Mouse (Mus musculus) testis, postnatal 10 days (tissue): ENCODE measurements around the gene Klhl25.
A peak's percentile ranks its signal among the peaks of the same experiment; 100 is the strongest.
"Not testable (repeated sequence)": the region's sequence is repeated elsewhere in the genome, so short reads cannot be mapped to it uniquely, and the experiment has no call there.

ENCODE experiments used
- DNase-seq: peaks from one replicate; pipeline ENCODE4 v3.0.0; 2021; ENCODE audit warnings: low spot score

The Klhl25 gene

DNA sequence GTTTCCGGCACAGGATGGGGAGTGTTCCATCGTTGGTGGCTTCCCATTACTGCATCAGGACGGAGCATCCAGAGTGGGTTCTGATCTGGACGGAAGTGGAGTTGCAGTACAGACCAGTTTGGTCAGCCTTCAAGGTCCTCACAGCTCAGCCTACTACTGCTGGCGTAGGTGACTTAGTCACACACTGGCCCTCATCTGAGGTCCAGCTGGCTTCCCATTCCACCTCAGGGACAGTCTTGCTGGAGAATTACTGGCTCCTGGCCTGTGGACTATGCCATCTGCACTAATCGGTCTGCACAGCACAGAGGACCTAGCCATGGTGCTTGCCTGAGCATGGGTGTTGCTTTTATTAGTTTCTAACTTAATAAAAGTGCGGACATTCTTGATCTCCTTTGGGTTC, 25.6 kb downstream of the Klhl25 start:
- DNase-seq: no peak

DNA sequence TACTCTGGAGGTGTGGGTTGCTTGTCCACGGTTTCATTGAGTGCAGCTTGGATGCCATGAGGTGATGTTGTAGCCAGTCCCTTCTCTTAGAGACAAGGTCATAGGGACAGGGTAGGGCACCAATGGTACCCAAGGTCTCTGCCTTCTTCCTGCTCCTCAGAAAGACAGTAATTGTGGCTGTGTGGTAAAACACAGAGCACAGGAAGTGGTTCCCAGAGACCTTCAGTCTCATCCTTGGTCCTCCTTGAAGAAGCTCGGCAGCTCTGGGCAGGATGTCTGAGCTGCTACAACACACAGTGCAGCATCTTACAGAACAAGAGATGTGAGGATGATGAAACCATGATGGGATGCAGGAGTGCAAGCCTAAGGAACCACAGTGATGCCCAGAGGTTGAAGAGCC, 31.3 kb downstream of the Klhl25 start:
- not testable (repeated sequence) for DNase-seq

GRCm38 (mm10) chr7:75880236-75880635, 32.1 kb downstream of the Klhl25 start:
- DNase-seq: no peak

GRCm38 (mm10) chr7:75880650-75881049, 32.5 kb downstream of the Klhl25 start:
- DNase-seq: peak; percentile 92

- no peak for DNase-seq
These were observed 33.3 kb downstream of the Klhl25 start for GRCm38 (mm10) chr7:75881376-75881775.

DNA sequence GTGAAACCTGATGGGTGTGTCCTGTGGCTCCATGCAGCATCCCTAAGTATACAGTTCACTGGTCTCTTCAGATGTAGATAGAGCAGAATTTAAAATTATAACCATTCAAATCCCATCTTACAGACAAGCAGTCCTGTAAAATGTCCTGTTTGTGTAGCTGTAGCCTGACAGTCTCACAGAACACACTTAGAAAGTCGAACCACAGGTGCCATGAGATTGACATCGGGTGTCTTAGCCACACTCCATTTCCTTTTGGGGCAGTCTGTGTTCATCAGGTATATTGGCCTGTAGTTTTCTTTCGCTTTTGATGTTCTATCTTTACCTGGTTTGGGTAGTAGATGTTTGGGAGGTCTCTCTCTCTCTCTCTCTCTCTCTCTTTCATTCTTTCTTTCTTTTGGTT, 33.7 kb downstream of the Klhl25 start:
- no peak for DNase-seq

DNA sequence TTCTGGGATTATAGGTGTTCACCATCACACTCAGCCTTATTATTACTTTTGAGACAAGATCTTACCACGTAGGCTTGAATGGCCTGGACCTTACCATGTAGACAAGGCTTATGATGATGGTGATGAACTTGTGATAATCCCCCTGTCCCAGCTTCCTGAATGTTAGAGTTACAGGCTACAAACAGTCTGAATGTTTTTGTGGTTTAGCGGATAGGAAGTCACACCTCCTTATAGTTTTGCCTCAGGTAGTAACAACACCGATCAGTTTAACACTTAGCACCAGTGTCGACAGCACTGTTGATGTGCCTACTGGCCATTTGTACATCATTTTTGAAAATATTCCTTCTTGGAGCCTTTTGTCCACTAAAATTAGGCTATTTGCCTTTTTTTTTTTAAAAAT, 43.4 kb downstream of the Klhl25 start:
- DNase-seq: no peak

DNA sequence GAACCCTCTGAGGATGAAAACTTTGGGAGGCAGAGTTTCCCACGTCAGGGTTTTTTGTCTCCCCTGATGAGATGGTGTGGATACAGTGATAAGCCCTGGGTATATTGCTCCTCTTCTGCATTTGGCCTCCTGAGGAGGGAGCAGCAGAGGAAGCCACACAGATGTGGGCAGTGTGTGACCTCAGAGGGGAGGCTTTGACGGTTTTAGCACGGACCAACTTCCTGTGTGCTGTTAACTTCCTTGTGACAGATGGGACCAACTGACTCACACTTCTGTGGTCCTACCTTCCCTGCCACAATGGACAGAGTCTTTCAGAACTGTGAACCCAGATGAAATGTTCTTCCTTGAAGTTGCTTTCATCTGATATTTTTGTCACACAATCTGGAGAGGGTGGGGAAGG, 44.6 kb downstream of the Klhl25 start:
- DNase-seq: no peak

- no peak for DNase-seq
These were observed 45.6 kb downstream of the Klhl25 start for GRCm38 (mm10) chr7:75893709-75894108.

- DNase-seq: no peak
These were observed 48.9 kb downstream of the Klhl25 start for GRCm38 (mm10) chr7:75897041-75897440.

DNA sequence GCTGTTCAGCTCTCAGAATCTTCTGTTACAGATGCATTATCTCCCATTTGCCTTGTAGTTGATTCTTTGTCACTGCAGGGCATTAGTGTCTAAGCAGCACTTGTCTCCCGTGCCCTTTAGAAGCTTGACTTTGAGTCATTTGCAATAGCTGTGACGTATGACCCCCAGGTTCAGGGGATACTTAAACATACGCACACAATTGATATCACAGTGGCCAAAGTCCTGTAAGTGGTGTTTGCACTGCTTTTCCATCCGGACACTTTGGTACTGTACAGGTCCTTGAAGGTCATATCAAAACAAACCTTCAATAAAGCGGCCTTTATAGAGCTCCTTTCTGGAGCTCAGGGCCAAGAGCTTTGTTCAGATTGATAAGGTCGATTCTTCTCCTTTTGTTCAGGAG, 51.0 kb downstream of the Klhl25 start:
- DNase-seq: no peak

GRCm38 (mm10) chr7:75899517-75899916, 51.4 kb downstream of the Klhl25 start:
- DNase-seq: peak; percentile 55

GRCm38 (mm10) chr7:75899954-75900353, 51.8 kb downstream of the Klhl25 start:
- DNase-seq: no peak

DNA sequence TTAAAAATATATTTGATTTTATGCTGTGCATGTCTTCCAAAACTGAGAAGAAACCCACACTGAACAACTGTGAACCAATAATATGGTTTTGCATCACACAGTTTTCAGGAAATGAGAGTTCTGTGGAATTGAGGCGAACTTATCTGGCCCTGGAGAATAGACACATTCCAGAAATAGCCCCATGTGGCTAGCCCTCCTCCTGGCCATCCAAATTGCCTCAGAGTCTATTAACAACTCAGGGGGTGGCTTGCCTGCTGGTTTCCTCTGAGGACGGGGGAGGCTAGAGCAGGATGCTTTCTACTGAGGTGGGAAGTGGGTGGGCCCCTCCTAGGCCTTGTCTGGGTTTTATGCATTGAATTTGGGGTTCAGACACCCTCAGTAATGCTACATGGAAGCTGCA, 57.0 kb downstream of the Klhl25 start:
- no peak for DNase-seq

GRCm38 (mm10) chr7:75910035-75910651, 62.0 kb downstream of the Klhl25 start:
- DNase-seq: peak; percentile 46

DNA sequence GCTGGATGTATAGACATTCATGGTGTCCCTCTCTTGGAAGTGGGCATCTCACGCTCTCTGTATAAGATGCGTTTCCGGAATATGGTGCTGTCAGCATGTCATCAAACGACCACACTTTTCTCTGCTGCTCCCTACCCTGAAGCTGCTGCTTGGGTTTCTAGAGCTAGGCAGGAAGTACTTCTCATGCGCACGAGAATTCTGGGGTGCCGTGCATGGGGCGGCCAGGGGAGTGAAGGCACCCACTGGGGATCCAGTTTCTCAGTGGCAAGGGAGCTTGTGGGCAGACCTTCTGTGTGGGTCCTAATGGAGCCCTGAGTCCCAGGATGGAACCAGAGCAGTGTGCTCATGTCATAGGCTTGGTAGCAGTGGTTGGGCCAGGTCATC, 62.5 kb downstream of the Klhl25 start:
- peak; percentile 31 for DNase-seq

DNA sequence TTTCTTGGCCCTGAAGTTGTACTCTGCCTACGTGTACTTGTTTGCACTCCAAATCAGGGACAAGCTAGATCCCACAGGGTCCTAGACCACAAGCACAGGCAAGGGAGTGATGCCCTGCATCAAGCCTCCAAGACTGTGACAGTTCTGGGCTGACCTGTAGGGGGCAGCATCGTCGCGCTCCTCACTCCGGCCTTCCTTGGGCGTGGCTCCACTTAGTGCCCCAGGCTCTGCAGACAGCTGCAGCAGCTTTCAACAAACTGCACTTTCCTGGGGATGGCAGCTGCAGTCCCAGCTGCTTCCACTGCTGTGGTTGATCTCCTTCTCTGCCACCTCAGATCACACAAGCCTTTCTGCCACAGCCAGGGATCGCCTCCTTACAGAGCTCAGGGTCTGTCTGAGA, 65.8 kb downstream of the Klhl25 start:
- peak; percentile 88 for DNase-seq

DNA sequence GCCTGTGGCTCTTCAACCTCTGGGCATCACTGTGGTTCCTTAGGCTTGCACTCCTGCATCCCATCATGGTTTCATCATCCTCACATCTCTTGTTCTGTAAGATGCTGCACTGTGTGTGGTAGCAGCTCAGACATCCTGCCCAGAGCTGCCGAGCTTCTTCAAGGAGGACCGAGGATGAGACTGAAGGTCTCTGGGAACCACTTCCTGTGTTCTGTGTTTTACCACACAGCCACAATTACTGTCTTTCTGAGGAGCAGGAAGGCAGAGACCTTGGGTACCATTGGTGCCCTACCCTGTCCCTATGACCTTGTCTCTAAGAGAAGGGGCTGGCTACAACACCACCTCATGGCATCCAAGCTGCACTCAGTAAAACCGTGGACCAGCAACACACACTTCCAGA, 67.4 kb downstream of the Klhl25 start:
- DNase-seq: not testable (repeated sequence)

DNA sequence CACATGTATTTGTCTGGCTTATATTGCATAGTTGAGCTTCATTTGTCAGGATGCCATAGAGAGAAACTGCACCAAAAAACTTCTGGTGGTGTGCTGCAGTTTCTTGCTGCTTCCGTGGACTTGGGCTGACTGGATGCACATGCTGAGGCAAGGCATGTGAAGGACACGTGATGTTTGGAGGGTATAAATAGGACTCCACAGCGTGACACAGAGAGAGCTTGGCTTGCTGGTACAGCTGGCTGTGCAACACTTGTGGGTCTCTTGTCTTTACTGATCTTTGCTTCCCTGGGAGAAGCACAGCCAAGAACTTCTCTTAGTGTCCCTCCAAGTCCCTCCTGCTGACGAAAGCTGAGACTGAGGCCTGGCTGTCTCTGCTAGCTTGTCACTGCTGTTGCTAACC, 69.6 kb downstream of the Klhl25 start:
- peak; percentile 12 for DNase-seq

DNA sequence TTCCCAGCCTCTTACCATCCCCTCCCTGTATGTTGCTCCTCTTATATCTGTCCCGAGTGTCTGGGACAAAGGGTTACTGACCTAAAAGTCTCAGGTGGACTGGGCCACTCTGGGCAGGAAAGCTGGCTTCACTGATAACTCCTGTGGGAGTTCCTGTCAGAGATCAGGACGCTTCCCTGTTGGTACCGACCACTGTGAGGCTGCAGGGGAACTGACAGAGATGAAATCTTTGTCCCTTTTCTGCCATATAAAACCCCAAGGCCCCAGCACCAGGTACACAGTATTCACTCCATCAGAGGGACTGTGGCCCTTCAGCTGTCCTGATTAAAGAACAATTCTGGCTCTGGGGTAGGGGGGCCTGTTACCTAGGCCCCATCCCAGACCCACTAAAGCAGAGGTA, 71.6 kb downstream of the Klhl25 start:
- DNase-seq: peak; percentile 14
